Mouse (Mus musculus): ENCODE measurements at regions not wholly inside any gene's neighbourhood (a gene's known extent, or its start where the extent isn't known, plus 50 kb on each side); places are given as distances from the start of the nearest gene placed in this dataset.
A peak's percentile ranks its signal among the peaks of the same experiment; 100 is the strongest.

DNA sequence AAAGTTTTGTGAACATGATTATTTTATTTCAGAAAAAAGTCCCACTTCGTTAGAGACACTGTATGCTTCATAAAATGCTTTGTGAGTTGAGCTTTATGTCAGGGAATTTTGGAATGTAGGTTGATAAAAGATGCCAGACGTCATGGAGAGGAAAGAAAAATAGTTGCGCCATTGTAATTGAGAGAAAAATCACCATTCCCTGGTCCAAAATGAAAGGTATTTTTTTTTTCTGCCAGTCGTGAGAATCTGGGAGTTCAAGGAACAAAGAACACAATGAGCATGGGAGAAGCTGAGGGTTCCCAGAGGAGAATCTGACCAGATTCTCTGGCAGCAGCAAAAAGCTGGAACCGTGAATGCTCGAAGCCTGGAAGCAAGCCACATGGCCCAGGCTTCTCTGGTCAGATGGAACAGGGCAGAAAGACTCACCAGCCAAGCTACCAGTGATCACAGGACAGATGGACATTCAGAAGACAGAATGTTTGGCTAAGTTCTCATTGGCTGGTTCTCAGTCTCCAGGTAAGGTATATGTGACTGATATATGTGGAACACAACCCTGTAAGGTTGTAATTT, 247.5 kb downstream of the Dnajb9 start:
- peak; percentile 11 to 14 for DNase-seq (ENCODE audit: extremely low spot score in 1 of 2, low spot score in 2 of 2)
- no peak overlapping the region for H3K4me3 ChIP-seq
- intact Hi-C loops (cut with DNase I) = loop anchor here (2.0 kb wide), 1 partner anchor 14 kb away; no protein-coding TSS in a partner anchor
- H3K27ac ChIP-seq = no peak overlapping the region
- no peak for TF ChIP-seq CTCF (IDR thresholded peaks at IDR 0.05)

DNA sequence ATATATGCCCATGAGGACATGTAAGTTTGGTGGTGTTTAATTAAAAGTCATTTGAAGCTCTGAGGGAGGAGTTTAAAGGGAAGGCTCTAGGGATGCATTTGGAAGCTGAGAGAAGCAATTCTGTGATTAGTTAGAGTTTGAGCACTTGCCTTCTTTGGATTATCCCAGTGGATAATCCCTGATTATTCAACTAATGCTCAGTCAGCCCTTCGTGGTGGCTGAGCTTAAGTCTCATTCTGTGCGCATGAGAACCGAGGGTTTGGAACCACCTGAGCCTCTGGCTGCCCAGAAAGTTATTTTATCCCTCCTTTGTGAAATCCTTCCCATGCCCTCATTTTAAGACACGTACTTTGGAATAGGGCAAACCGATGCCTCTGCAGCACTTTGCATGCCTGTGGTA, 285.9 kb downstream of the Dnajb9 start:
- DNase-seq (ENCODE audit: extremely low spot score in 1 of 2, low spot score in 2 of 2) = no peak
- H3K4me3 ChIP-seq = no peak overlapping the region
- H3K27ac ChIP-seq = no peak overlapping the region
- no peak for TF ChIP-seq CTCF (IDR thresholded peaks at IDR 0.05)
- intact Hi-C loops (cut with DNase I) = no loop called here

DNA sequence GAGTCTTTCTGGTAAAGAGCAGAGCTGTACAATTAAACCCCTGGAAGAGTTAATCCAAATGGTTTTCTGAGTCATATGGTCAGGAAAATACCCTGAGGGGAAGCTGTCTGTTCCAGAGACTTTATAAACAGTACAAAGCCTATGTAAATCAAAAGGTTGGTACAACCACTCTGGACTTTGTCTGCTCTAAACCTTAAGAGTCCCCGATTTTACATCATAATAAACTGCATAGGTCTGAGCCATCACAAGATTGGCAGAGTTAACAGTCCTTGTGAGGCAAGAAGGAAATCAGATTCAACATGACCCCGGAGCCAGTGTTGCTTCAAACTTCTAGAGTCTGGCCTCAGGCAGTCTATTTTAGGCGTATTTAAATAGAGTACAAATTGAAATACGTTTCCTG, 289.7 kb downstream of the Dnajb9 start:
- no peak for TF ChIP-seq CTCF (IDR thresholded peaks at IDR 0.05)
- no peak overlapping the region for H3K27ac ChIP-seq
- intact Hi-C loops (cut with DNase I) = no loop called here
- no peak overlapping the region for H3K4me3 ChIP-seq
- no peak for DNase-seq (ENCODE audit: extremely low spot score in 1 of 2, low spot score in 2 of 2)

DNA sequence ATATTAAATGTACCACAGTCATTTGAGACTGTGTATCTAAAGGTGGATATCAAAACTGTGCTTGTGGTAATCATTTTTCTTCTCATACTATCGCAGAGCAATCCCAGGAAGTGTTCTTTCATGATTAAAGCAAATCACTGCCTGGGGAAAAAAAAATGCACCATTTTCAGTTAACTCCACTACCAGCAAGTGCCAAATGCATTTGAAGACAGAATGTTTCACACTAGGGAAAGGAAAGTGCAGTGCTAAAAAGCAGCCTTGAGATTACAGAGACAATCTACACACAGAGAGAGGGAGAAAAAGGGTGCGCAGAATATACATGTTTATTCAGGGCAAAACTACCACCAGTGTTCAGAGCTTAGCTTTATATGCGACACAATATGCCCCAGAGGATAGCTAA, 291.0 kb downstream of the Dnajb9 start:
- peak overlapping the region; percentile 59 for H3K27ac ChIP-seq
- no peak overlapping the region for H3K4me3 ChIP-seq
- DNase-seq (ENCODE audit: extremely low spot score in 1 of 2, low spot score in 2 of 2) = no peak
- intact Hi-C loops (cut with DNase I) = no loop called here
- no peak for TF ChIP-seq CTCF (IDR thresholded peaks at IDR 0.05)

DNA sequence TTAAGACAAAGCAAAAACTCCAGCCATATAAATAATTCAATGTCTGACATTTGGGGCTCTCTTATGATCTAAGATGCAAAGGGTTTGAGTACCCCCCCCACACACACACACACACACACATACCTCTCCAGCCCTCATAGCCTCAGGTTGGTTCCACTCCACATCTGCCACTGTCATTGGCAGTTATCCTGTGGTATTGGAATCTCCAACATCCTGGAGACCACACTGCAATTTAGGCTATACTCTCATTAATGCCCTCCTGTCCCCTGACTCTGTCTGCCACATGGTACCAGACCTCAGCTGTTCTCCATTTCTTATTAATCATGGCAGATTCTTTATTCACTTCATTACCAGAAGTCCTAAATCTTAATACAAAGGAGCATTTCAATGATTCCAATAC, 293.3 kb downstream of the Dnajb9 start:
- H3K27ac ChIP-seq = no peak overlapping the region
- no peak for TF ChIP-seq CTCF (IDR thresholded peaks at IDR 0.05)
- no peak overlapping the region for H3K4me3 ChIP-seq
- intact Hi-C loops (cut with DNase I) = no loop called here
- no peak for DNase-seq (ENCODE audit: extremely low spot score in 1 of 2, low spot score in 2 of 2)

DNA sequence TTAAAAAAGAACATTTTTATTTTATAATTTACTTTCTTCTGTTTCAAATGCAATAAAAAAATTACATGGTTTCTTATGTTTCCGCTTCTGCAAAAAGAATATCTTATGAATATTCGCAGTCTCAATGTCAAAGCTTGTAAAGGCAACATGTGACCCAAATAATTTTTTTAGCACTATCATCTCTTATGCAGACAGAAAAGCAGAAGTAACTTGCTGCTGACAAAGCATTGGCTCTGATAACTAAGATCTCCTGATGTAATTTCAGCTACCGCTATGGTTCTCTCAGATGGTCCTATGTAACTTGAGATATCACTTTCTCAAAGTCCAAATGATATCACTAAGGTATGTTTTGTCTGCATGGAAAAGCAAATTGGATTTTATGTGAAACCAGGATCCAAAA, 310.9 kb downstream of the Dnajb9 start:
- no peak for DNase-seq (ENCODE audit: extremely low spot score in 1 of 2, low spot score in 2 of 2)

DNA sequence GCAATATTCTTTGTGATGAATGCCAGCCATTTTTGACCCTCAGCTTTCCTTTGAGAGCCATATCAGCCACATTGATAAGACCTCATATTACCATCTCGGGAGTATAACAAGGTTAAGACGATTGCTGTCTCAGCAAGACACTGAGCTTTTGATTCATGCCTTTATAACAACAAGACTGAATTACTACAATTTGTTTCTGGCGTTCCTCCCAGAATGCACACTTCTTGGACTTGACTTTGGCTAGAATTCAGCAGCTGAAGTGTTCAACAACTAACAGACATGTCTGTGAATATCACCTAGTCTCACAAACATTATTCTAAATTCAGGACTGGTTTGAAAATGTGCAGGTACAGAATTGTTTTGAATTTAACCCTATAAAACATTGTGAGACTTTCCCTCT, 324.5 kb downstream of the Dnajb9 start:
- H3K27ac ChIP-seq = no peak overlapping the region
- TF ChIP-seq CTCF (IDR thresholded peaks at IDR 0.05) = no peak
- intact Hi-C loops (cut with DNase I) = no loop called here
- no peak overlapping the region for H3K4me3 ChIP-seq
- no peak for DNase-seq (ENCODE audit: extremely low spot score in 1 of 2, low spot score in 2 of 2)

More for the DNA sequence above, 310.9 kb downstream of the Dnajb9 start:
- intact Hi-C loops (cut with DNase I) = no loop called here
- Histone ChIP-seq H3K27ac (no peak overlapping the region), H3K4me3 (no peak overlapping the region)
- no peak for TF ChIP-seq CTCF (IDR thresholded peaks at IDR 0.05)

DNA sequence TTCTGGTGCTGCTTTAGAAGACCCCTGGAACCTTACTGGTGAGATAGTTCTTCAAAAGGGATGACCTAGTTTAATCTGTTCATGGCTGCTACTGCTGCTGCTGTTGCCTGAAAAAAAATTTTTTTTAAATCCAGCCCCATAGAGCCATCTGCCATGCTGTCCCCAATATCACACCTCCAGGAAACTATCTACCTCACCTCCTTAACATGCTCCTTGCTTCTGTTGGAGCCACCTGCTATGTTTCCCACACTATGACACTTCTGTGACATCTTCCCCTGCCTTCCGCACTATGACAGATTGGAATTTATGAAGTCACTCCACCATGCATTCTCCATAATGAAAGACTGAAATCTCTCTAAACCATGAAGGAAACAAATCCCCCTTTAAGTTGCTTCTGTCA, 349.6 kb downstream of the Dnajb9 start:
- intact Hi-C loops (cut with DNase I) = loop anchor here (2.0 kb wide), 1 partner anchor 32 kb away; no protein-coding TSS in a partner anchor
- H3K4me3 ChIP-seq = no peak overlapping the region
- no peak for TF ChIP-seq CTCF (IDR thresholded peaks at IDR 0.05)
- peak in 1 of 2 experiments; percentile 14 for DNase-seq (ENCODE audit: extremely low spot score in 1 of 2, low spot score in 2 of 2)
- peak overlapping the region; percentile 22; the same call in 1 of the 2 replicates for H3K27ac ChIP-seq

DNA sequence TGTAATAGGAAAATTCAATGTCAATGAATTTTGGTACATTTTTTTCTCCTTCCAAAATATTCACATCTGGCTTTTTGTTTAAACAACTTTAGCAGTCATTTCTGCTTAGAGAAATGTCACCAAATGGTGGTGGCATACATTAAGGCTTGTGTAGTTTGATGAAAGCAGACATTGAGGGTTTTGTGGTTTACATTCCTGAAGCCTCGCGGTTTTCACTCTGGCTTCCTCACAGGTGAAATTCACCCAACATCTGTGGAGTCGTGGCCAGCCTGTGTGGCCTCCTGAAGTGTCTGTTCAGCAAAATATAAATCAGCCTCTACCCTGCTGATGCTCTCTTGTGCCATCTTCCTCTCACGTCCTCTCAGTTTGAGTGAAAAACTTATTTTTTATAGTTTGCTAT, 353.8 kb downstream of the Dnajb9 start:
- intact Hi-C loops (cut with DNase I) = no loop called here
- no peak for DNase-seq (ENCODE audit: extremely low spot score in 1 of 2, low spot score in 2 of 2)
- no peak for TF ChIP-seq CTCF (IDR thresholded peaks at IDR 0.05)
- Histone ChIP-seq H3K4me3 (no peak overlapping the region), H3K27ac (no peak overlapping the region)

DNA sequence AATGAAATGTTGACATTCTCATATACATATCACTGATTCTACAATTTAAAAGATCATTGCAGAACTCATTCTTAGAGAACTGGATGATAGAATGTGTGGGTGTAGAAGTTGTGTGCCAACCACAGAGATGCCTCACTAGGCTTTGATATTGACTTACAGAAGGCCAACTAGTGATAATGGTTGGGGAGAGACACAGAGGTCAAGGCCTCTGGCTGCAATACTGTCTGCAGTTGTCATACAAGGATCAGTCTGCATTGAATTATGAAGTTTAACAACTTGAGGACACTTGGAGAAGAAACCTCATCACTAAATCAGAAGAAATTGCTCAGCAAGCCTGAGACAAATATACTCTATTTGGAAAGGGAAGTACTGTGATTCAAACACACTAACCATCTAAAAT, 357.9 kb downstream of the Dnajb9 start:
- H3K27ac ChIP-seq = no peak overlapping the region
- intact Hi-C loops (cut with DNase I) = no loop called here
- no peak for TF ChIP-seq CTCF (IDR thresholded peaks at IDR 0.05)
- no peak for DNase-seq (ENCODE audit: extremely low spot score in 1 of 2, low spot score in 2 of 2)
- no peak overlapping the region for H3K4me3 ChIP-seq

DNA sequence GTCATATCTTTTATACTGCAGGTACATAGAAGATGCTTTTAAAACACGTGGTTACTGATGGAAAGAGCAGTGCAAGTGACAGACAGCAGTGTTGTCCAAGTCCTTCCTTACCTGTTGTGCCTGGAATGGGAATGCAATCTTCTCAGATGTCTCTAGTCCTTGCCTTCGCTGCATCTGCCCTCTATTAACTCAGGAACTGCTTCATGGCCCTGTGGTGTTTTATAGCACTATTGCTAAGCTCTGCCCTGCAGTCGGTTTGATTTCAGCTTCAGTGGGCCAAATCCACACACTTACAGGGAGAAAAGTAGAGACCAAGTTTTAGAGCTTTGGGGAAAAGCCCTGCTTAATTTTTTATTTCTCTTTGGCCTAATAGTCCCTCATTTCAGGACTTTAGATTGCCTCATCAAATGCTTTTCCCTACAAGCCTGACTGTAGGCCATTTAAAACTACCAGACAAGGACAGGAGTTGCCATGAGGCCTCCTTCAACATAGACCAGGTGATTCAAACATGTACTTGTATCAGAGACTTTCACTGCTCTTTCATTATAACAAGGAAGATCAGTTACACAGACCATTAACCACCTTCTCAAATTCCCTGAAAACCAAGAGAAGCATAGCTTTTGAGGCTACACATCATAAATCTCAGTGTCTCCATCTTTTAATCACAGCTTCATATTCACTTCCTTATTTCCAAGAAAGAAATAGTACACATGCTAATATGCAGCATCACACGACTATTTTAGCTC, 358.7 kb downstream of the Dnajb9 start:
- intact Hi-C loops (cut with DNase I) = no loop called here
- no peak for DNase-seq (ENCODE audit: extremely low spot score in 1 of 2, low spot score in 2 of 2)
- no peak overlapping the region for H3K4me3 ChIP-seq
- TF ChIP-seq CTCF (IDR thresholded peaks at IDR 0.05) = no peak
- no peak overlapping the region for H3K27ac ChIP-seq

DNA sequence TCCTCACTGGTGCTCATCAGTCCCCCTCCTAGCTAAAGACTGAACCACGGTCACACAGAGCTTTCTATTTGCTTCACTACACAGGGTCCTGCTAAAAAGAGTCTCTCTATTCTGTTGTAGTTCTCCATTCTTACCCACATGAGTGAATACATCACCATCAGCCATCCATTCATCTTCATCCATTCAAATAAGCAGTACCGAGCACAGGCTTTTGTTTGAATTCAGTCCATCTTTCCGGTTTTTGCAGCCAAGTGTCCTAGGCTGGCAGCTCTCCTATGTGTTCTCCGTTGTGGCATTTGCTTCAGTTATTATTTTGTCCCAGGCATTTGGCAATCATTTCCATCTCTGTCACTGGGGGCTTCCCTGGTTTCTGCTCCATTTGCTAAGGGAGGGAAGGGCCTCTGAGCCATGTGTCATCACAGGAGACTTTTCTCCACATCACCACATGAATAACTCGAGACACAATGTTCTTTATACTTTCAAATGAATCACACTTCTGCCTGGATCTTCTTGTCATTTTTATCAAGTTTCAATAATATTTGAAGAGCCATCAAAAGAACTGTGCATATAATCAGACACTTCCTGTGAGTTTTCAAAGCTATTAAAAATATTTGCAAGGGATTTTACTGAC, 366.1 kb downstream of the Dnajb9 start:
- intact Hi-C loops (cut with DNase I) = no loop called here
- TF ChIP-seq CTCF (IDR thresholded peaks at IDR 0.05) = no peak
- DNase-seq (ENCODE audit: extremely low spot score in 1 of 2, low spot score in 2 of 2) = no peak
- no peak overlapping the region for H3K4me3 ChIP-seq
- H3K27ac ChIP-seq = no peak overlapping the region

All from left cerebral cortex, adult 2 months (tissue).